Mouse (Mus musculus): Measurements from ENCODE around the gene Pou3f4. TPM values are rescaled to one million over a fixed set of nuclear protein-coding genes. Genes with fewer than 3 reads are reported as not detected.

Pou3f4 gene
- polyA plus RNA-seq, 1 experiment from 2014 or later = 19.5 TPM

GRCm38 (mm10) chrX:110817211-110817610 is 3.1 kb downstream of the Pou3f4 start:
- no peaks in the 10 kb centered on the region for H3K36me3 ChIP-seq (ENCODE audit: poor library complexity, severe bottlenecking)
- 25% methylated on average over 10 of the region's 10 CpGs for WGBS
- no peaks in the 10 kb centered on the region for H3K27me3 ChIP-seq
- ATAC-seq = no peak
- peak overlapping the region; percentile 59; the same call in 1 of the 2 replicates for H3K27ac ChIP-seq
- H3K4me2 ChIP-seq = peak overlapping the region; percentile 60
- 0 out of 2 replicates have a peak, but pooled peaks cover 5% of the 10 kb centered on the region for H3K4me1 ChIP-seq
- H3K9me3 ChIP-seq (replicated peaks) = no peaks in the 10 kb centered on the region
- peak overlapping the region; percentile 56 for H3K4me3 ChIP-seq
- H3K9ac ChIP-seq = peak overlapping the region; percentile 73

GRCm38 (mm10) chrX:110837450-110837849 is 23.4 kb downstream of the Pou3f4 start:
- no peak overlapping the region for H3K4me2 ChIP-seq
- no peak for ATAC-seq
- no peak overlapping the region for H3K27ac ChIP-seq
- no peaks in the 10 kb centered on the region for H3K36me3 ChIP-seq (ENCODE audit: poor library complexity, severe bottlenecking)
- no peaks in the 10 kb centered on the region for H3K9me3 ChIP-seq (replicated peaks)
- no peak overlapping the region for H3K9ac ChIP-seq
- no peak overlapping the region for H3K4me3 ChIP-seq
- H3K27me3 ChIP-seq = no peaks in the 10 kb centered on the region
- 79% methylated on average over 2 of the region's 2 CpGs for WGBS
- H3K4me1 ChIP-seq = no peaks in the 10 kb centered on the region

DNA sequence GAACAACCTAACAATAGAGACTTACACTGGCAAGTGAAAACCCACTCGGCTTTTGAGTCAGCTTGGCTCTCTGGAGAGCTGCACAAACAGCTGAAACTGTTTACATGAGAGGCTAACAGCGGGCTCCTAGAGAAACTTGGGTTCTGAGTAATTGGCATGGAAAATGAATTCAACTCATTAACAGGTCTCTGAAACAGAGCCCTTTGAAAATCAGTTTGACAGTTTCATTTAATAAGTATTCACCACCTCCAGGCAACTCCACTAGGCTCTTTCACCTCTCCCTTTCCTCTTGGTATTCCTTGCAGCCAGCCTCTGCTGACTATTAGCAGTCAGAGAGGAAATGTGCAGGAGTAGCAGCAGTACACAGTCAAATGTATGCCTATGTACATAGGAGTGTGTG is 37.2 kb downstream of the Pou3f4 start:
- WGBS = 38% methylated on average over 2 of the region's 2 CpGs
- no peaks in the 10 kb centered on the region for H3K36me3 ChIP-seq (ENCODE audit: poor library complexity, severe bottlenecking)
- no peaks in the 10 kb centered on the region for H3K27me3 ChIP-seq
- ATAC-seq = peak; percentile 90
- H3K4me2 ChIP-seq = no peak overlapping the region
- no peak overlapping the region for H3K4me3 ChIP-seq
- H3K27ac ChIP-seq = no peak overlapping the region; the same call in 1 of the 2 replicates
- no peaks in the 10 kb centered on the region for H3K4me1 ChIP-seq
- H3K9me3 ChIP-seq (replicated peaks) = no peaks in the 10 kb centered on the region
- no peak overlapping the region for H3K9ac ChIP-seq

Data from forebrain, embryonic 13.5 days (tissue).